Mouse (Mus musculus) MEL (cell line): Measurements from ENCODE around the gene Kcnb1. TPM values are rescaled to one million over a fixed set of nuclear protein-coding genes. Genes with fewer than 3 reads are reported as not detected.

Experiments used
- DNase-seq: peaks from one replicate; pipeline ENCODE4 v3.0.0; 2011; ENCODE audit warnings: low read depth, low spot score
- H3K27ac ChIP-seq: 2 replicates; pipeline ENCODE4 v1.5.1; 2012; ENCODE audit warnings: low read depth, mild to moderate bottlenecking, control low read depth, low read length, moderate library complexity; ENCODE audit not compliant: control insufficient read depth
- H3K27me3 ChIP-seq, 2 experiments: fragments of 150-350 bp in 1 of 2; sonication (generic) in 1 of 2; 2 replicates each; pipeline ENCODE4 v1.6.1; 2012; ENCODE audit warnings: low read length in 2 of 2, mild to moderate bottlenecking in 2 of 2, improper control_type of control experiment in 1 of 2, moderate library complexity in 1 of 2; ENCODE audit not compliant: insufficient read depth in 2 of 2, control insufficient read depth in 1 of 2
- H3K36me3 ChIP-seq, 2 experiments: 2 replicates each; pipeline ENCODE4 v1.6.1; 2012 to 2014; ENCODE audit warnings: low read length in 2 of 2, improper control_type of control experiment in 1 of 2, inconsistent platforms in 1 of 2, mild to moderate bottlenecking in 1 of 2; ENCODE audit not compliant: insufficient read depth in 2 of 2, control insufficient read depth in 1 of 2
- H3K4me1 ChIP-seq, 2 experiments: fragments of 150-350 bp in 1 of 2; sonication (generic) in 1 of 2; 2 replicates each; pipeline ENCODE4 v1.6.1; 2012; ENCODE audit warnings: low read length in 2 of 2, improper control_type of control experiment in 1 of 2, mild to moderate bottlenecking in 1 of 2; ENCODE audit not compliant: insufficient read depth in 2 of 2, control insufficient read depth in 1 of 2
- H3K4me3 ChIP-seq, 2 experiments: fragments of 150-350 bp in 1 of 2; sonication (generic) in 1 of 2; 2 replicates each; pipeline ENCODE4 v1.5.1; 2012; ENCODE audit warnings: low read depth in 2 of 2, low read length in 2 of 2, mild to moderate bottlenecking in 2 of 2, moderate library complexity in 2 of 2, control low read depth in 1 of 2, improper control_type of control experiment in 1 of 2; ENCODE audit not compliant: control insufficient read depth in 1 of 2, insufficient read depth in 1 of 2
- H3K79me2 ChIP-seq: 2 replicates; pipeline ENCODE4 v1.6.1; 2012; ENCODE audit warnings: mild to moderate bottlenecking, low read length, moderate library complexity; ENCODE audit not compliant: control insufficient read depth, poor library complexity, insufficient read depth
- H3K9ac ChIP-seq: 2 replicates; pipeline ENCODE4 v1.6.1; 2012; ENCODE audit warnings: low read depth, mild to moderate bottlenecking, control low read depth, low read length, moderate library complexity; ENCODE audit not compliant: control insufficient read depth, poor library complexity, severe bottlenecking
- H3K9me3 ChIP-seq: fragments of 150-350 bp; sonication (generic); replicated peaks from 2 replicates; pipeline ENCODE4 v1.6.1; 2012; ENCODE audit warnings: mild to moderate bottlenecking, low read length, improper control_type of control experiment, moderate library complexity; ENCODE audit not compliant: insufficient read depth
- BHLHE40 ChIP-seq: IDR thresholded peaks from 2 replicates; pipeline ENCODE4 v1.6.1; 2012; ENCODE audit warnings: low read depth, mild to moderate bottlenecking, inconsistent platforms, low read length, improper control_type of control experiment, borderline replicate concordance
- CTCF ChIP-seq, 3 experiments: IDR thresholded peaks in 2 of 3; conservative IDR thresholded peaks in 1 of 3; 2 replicates each; pipeline ENCODE4 v1.5.1; 2011 to 2012; ENCODE audit warnings: low read length in 3 of 3, low read depth in 2 of 3, mild to moderate bottlenecking in 2 of 3, improper control_type of control experiment in 1 of 3, inconsistent platforms in 1 of 3, mixed read lengths in 1 of 3, moderate library complexity in 1 of 3; ENCODE audit not compliant: control insufficient read depth in 1 of 3, insufficient read depth in 1 of 3, poor library complexity in 1 of 3, severe bottlenecking in 1 of 3
- E2F4 ChIP-seq: IDR thresholded peaks from 2 replicates; pipeline ENCODE4 v1.6.1; 2011; ENCODE audit warnings: low read depth, low read length, improper control_type of control experiment, borderline replicate concordance
- ELF1 ChIP-seq: IDR thresholded peaks from 2 replicates; pipeline ENCODE4 v1.6.1; 2014; ENCODE audit warnings: low read depth, mild to moderate bottlenecking, inconsistent platforms, low read length, improper control_type of control experiment, moderate library complexity
- HCFC1 ChIP-seq: IDR thresholded peaks from 2 replicates; pipeline ENCODE4 v1.6.1; 2012; ENCODE audit warnings: low read depth, mild to moderate bottlenecking, inconsistent platforms, low read length, improper control_type of control experiment, moderate library complexity
- MXI1 ChIP-seq: IDR thresholded peaks from 2 replicates; pipeline ENCODE4 v1.6.1; 2011; ENCODE audit warnings: mild to moderate bottlenecking, low read depth, low read length, improper control_type of control experiment
- POLR2A ChIP-seq, 2 experiments: IDR thresholded peaks; 2 replicates each; pipeline ENCODE4 v1.6.1; 2011 to 2012; ENCODE audit warnings: low read length in 2 of 2, mild to moderate bottlenecking in 2 of 2, control low read depth in 1 of 2, improper control_type of control experiment in 1 of 2, low read depth in 1 of 2, moderate library complexity in 1 of 2; ENCODE audit not compliant: control insufficient read depth in 1 of 2, insufficient read depth in 1 of 2, poor library complexity in 1 of 2
- POLR2AphosphoS2 ChIP-seq: IDR thresholded peaks from 2 replicates; pipeline ENCODE4 v1.6.1; 2011; ENCODE audit warnings: low read length, improper control_type of control experiment
- POLR2AphosphoS5 ChIP-seq: IDR thresholded peaks from 2 replicates; pipeline ENCODE4 v1.6.1; 2012; ENCODE audit warnings: low read depth, borderline replicate concordance, mild to moderate bottlenecking, inconsistent platforms, low read length, moderate library complexity, mixed read lengths
- RAD21 ChIP-seq: IDR thresholded peaks from 2 replicates; pipeline ENCODE4 v1.6.1; 2011; ENCODE audit warnings: mild to moderate bottlenecking, low read depth, low read length, improper control_type of control experiment
- SIN3A ChIP-seq: IDR thresholded peaks from 2 replicates; pipeline ENCODE4 v1.6.1; 2012; ENCODE audit warnings: low read length, improper control_type of control experiment, inconsistent platforms
- SMC3 ChIP-seq: IDR thresholded peaks from 2 replicates; pipeline ENCODE4 v1.6.1; 2011; ENCODE audit warnings: low read depth, low read length, improper control_type of control experiment
- TAL1 ChIP-seq: IDR thresholded peaks from 2 replicates; pipeline ENCODE4 v1.6.1; 2012; ENCODE audit warnings: mild to moderate bottlenecking, inconsistent platforms, low read length, moderate library complexity, mixed read lengths
- TCF12 ChIP-seq: IDR thresholded peaks from 2 replicates; pipeline ENCODE4 v1.6.1; 2014; ENCODE audit warnings: low read depth, mild to moderate bottlenecking, inconsistent platforms, low read length, improper control_type of control experiment, moderate library complexity
- UBTF ChIP-seq: IDR thresholded peaks from 2 replicates; pipeline ENCODE4 v1.6.1; 2012; ENCODE audit warnings: low read depth, mild to moderate bottlenecking, inconsistent platforms, low read length, improper control_type of control experiment, moderate library complexity, borderline replicate concordance; ENCODE audit not compliant: insufficient read depth
- ZKSCAN1 ChIP-seq: IDR thresholded peaks from 2 replicates; pipeline ENCODE4 v1.6.1; 2012; ENCODE audit warnings: low read depth, mild to moderate bottlenecking, inconsistent platforms, low read length, improper control_type of control experiment, moderate library complexity
- ZNF384 ChIP-seq: IDR thresholded peaks from 2 replicates; pipeline ENCODE4 v1.6.1; 2012; ENCODE audit warnings: low read depth, mild to moderate bottlenecking, inconsistent platforms, low read length, improper control_type of control experiment
- polyA plus RNA-seq, 2 experiments: library from polyadenylated mRNA; stranded (reverse) in 1 of 2; unstranded in 1 of 2; fragments of >175 nt in 1 of 2; fragments of >200 nt in 1 of 2; gene quantifications; 2 replicates each; pipeline versions ENCODE4 v1.2.1 to v1.2.4; 2012; ENCODE audit warnings: low replicate concordance in 2 of 2, low read depth in 1 of 2; ENCODE audit not compliant: insufficient read length in 2 of 2, insufficient read depth in 1 of 2, missing spikeins in 1 of 2
- total RNA-seq: library from RNA; depleted of rRNA; stranded (reverse); fragments of 300-350 nt; gene quantifications from 2 replicates; pipeline ENCODE4 v1.2.3, GENCODE M21; 2012

Kcnb1 gene
- total and polyA plus RNA-seq, 3 experiments, result 0.39 to 3.6 TPM; not detected in 1

DNA sequence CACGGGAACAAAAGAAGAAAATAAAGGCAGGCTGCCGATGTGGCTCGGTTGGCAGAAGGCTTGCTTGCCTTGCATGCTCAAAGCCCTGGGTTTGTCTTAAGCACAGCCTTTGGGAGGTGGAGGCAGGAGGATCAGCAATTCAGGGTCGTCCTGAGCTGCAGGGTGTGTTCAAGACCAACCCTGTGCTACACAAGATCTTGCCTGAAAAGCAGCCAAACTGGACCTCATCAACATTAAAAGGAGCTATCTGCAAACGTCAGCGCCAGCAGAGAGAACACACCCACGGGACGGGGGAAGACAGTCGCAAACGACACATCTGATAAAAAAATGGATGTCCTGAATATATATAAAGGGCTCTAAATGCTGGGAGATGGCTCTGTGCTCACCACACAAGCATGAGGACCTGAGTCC lies 12.7 kb downstream of the Kcnb1 start:
- peak; percentile 20 for DNase-seq
- Histone ChIP-seq H3K9me3 (no peaks in the 10 kb centered on the region), H3K27me3 (no peaks in the 10 kb centered on the region), H3K27ac (no peak overlapping the region), H3K4me1 (peaks cover 0 to 10% of the 10 kb centered on the region in 2 experiments; a peak in 1 of 4 replicates), H3K36me3 (peaks cover 0 to 3% of the 10 kb centered on the region in 2 experiments; a peak in 2 of 4 replicates), H3K9ac (peak overlapping the region; percentile 33; the same call in 1 of the 2 replicates), H3K79me2 (no peaks in the 10 kb centered on the region), H3K4me3 (peak overlapping the region in 1 of 2 experiments; percentile 35; a peak in 2 of 4 replicates)
- TF ChIP-seq CTCF (IDR thresholded peaks at IDR 0.05 in 2 of 3, conservative IDR thresholded peaks at IDR 0.05 in 1 of 3; ENCODE audit: control insufficient read depth in 1 of 3, insufficient read depth in 1 of 3, low read depth in 2 of 3, low read length in 3 of 3, poor library complexity in 1 of 3, severe bottlenecking in 1 of 3), result no peak
- TF ChIP-seq BHLHE40, result no peak
- no peak for TF ChIP-seq MXI1
- TF ChIP-seq TAL1, result no peak
- TF ChIP-seq POLR2AphosphoS2, result no peak
- TF ChIP-seq HCFC1, result no peak
- no peak for TF ChIP-seq ZKSCAN1
- no peak for TF ChIP-seq ZNF384
- TF ChIP-seq SIN3A, result no peak
- no peak for TF ChIP-seq E2F4
- TF ChIP-seq POLR2A (IDR thresholded peaks at IDR 0.05; ENCODE audit: control insufficient read depth in 1 of 2, insufficient read depth in 1 of 2, low read depth in 1 of 2, low read length in 2 of 2, poor library complexity in 1 of 2), result no peak
- no peak for TF ChIP-seq RAD21
- no peak for TF ChIP-seq UBTF
- TF ChIP-seq TCF12, result no peak
- TF ChIP-seq ELF1, result no peak

DNA sequence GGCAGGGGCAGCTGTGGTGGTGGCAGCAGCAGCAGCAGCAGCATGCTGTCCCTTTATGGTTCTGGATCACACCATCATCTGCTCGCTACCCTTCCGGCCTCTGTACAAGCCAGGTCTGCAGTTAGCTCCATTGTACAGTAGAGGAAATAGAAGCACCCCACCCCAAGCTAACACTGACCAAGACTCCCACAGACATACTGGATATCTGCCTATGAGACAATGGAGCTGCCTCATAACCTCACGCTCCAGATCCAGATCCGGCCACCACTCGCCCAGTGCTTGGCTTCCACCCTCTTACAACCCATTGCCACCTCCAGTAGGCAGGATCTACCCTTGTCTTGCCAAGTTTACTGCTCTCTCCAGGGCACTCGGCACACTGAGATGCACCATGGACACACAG lies 14.7 kb downstream of the Kcnb1 start:
- H3K4me3 ChIP-seq, result no peak overlapping the region
- H3K36me3 ChIP-seq, result peaks cover 0 to 3% of the 10 kb centered on the region in 2 experiments; a peak in 2 of 4 replicates
- no peaks in the 10 kb centered on the region for H3K79me2 ChIP-seq
- H3K4me1 ChIP-seq, result peaks cover 0 to 10% of the 10 kb centered on the region in 2 experiments; a peak in 1 of 4 replicates
- no peak overlapping the region for H3K9ac ChIP-seq
- H3K27me3 ChIP-seq, result no peaks in the 10 kb centered on the region
- DNase-seq, result no peak
- TF ChIP-seq ZNF384, result no peak
- no peak for TF ChIP-seq TCF12
- TF ChIP-seq HCFC1, result no peak
- no peak for TF ChIP-seq POLR2AphosphoS5
- no peak for TF ChIP-seq SMC3
- TF ChIP-seq BHLHE40, result no peak
- no peaks in the 10 kb centered on the region for H3K9me3 ChIP-seq
- no peak overlapping the region for H3K27ac ChIP-seq
